Mouse (Mus musculus): Measurements from ENCODE around the gene Vta1. TPM values are rescaled to one million over a fixed set of nuclear protein-coding genes. Genes with fewer than 3 reads are reported as not detected.

Gene Vta1
- polyA plus RNA-seq, 1 experiment: 113 TPM

DNA sequence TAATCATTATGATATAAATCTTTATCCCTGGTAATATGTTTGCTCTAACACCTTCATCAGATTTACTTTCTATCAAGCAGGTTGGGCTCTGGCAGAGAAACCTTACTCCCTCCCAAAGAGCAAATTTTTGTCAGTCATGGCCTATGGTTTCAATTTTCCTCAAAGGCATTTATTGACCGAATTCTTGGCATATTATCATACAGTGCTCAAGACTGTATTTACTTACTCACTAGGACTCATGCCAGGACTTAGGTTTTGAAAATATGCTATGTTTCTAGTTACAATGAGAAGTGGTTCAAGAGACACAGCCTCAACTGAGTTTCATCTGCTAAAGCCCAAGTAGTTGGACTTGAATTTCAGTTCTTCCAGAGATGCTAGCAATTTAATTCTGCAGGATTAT lies 65.7 kb downstream of the Vta1 start:
- Histone ChIP-seq H3K27me3 (ENCODE audit: control insufficient read depth, insufficient read depth, low read length, poor library complexity, severe bottlenecking) (no peaks in the 10 kb centered on the region), H3K27ac (ENCODE audit: insufficient read depth, low read length) (no peak overlapping the region), H3K4me3 (ENCODE audit: low read depth, low read length) (no peak overlapping the region), H3K9ac (ENCODE audit: low read depth, poor library complexity, severe bottlenecking) (no peak overlapping the region), H3K9me3 (replicated peaks; ENCODE audit: control insufficient read depth, insufficient read depth, low read length, poor library complexity, severe bottlenecking) (no peaks in the 10 kb centered on the region), H3K4me1 (ENCODE audit: control insufficient read depth, insufficient read depth, low read length) (no peaks in the 10 kb centered on the region), H3K36me3 (ENCODE audit: control insufficient read depth, insufficient read depth, low read length, poor library complexity, severe bottlenecking) (no peaks in the 10 kb centered on the region)
- TF ChIP-seq POLR2A (IDR thresholded peaks at IDR 0.05; ENCODE audit: insufficient read depth, low read length) (no peak), EP300 (IDR thresholded peaks at IDR 0.05; ENCODE audit: insufficient read depth, low read depth, low read length) (no peak)

DNA sequence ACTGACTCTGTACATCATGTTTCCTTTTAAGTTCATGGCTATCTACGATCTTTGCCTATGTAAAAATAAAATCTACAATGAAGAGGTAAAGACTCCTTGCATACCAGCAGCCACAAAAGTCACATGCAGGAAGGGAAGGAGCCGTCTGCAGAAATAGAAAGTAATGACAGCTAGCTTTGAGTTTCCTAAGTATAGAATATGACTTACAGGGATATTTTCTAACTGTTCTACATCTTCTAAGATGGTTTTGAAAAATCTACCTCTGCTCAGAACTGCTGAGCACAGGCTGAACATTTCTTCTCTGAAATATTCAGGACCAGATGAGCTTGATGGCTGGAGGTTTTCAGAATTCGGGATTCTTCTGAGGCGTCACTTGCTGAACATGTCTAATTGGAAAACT lies 66.3 kb downstream of the Vta1 start:
- Histone ChIP-seq H3K36me3 (ENCODE audit: control insufficient read depth, insufficient read depth, low read length, poor library complexity, severe bottlenecking) (no peaks in the 10 kb centered on the region), H3K27ac (ENCODE audit: insufficient read depth, low read length) (no peak overlapping the region), H3K4me3 (ENCODE audit: low read depth, low read length) (no peak overlapping the region), H3K4me1 (ENCODE audit: control insufficient read depth, insufficient read depth, low read length) (no peaks in the 10 kb centered on the region), H3K9me3 (replicated peaks; ENCODE audit: control insufficient read depth, insufficient read depth, low read length, poor library complexity, severe bottlenecking) (no peaks in the 10 kb centered on the region), H3K9ac (ENCODE audit: low read depth, poor library complexity, severe bottlenecking) (no peak overlapping the region), H3K27me3 (ENCODE audit: control insufficient read depth, insufficient read depth, low read length, poor library complexity, severe bottlenecking) (no peaks in the 10 kb centered on the region)
- TF ChIP-seq POLR2A (IDR thresholded peaks at IDR 0.05; ENCODE audit: insufficient read depth, low read length): no peak
- TF ChIP-seq CTCF (IDR thresholded peaks at IDR 0.05; ENCODE audit: low read depth, low read length): no peak
- no peak for TF ChIP-seq EP300 (IDR thresholded peaks at IDR 0.05; ENCODE audit: insufficient read depth, low read depth, low read length)

DNA sequence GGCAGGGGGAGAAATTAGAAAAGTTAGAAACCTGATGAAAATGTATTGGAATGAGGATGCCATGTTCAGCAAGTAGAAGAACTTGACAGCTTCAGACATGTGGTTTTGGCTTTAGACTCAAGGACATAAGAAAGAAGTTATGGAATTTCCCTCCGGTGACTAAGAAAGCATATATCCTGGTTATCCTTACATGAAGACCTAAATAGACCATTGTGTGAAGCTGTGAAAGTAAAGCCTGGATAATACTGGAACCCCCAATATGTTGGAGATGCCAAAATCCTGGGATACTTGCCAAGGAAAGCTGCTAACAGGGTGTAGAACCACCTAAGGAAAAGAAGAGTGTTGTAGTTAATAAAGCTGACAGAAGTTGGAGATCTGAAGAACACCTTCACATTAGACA lies 79.7 kb downstream of the Vta1 start:
- Histone ChIP-seq H3K4me3 (ENCODE audit: low read depth, low read length) (no peak overlapping the region), H3K27me3 (ENCODE audit: control insufficient read depth, insufficient read depth, low read length, poor library complexity, severe bottlenecking) (no peaks in the 10 kb centered on the region), H3K36me3 (ENCODE audit: control insufficient read depth, insufficient read depth, low read length, poor library complexity, severe bottlenecking) (no peaks in the 10 kb centered on the region), H3K9me3 (replicated peaks; ENCODE audit: control insufficient read depth, insufficient read depth, low read length, poor library complexity, severe bottlenecking) (no peaks in the 10 kb centered on the region), H3K9ac (ENCODE audit: low read depth, poor library complexity, severe bottlenecking) (no peak overlapping the region), H3K4me1 (ENCODE audit: control insufficient read depth, insufficient read depth, low read length) (no peaks in the 10 kb centered on the region), H3K27ac (ENCODE audit: insufficient read depth, low read length) (no peak overlapping the region)
- TF ChIP-seq CTCF (IDR thresholded peaks at IDR 0.05; ENCODE audit: low read depth, low read length) (no peak), POLR2A (IDR thresholded peaks at IDR 0.05; ENCODE audit: insufficient read depth, low read length) (no peak), EP300 (IDR thresholded peaks at IDR 0.05; ENCODE audit: insufficient read depth, low read depth, low read length) (no peak)

DNA sequence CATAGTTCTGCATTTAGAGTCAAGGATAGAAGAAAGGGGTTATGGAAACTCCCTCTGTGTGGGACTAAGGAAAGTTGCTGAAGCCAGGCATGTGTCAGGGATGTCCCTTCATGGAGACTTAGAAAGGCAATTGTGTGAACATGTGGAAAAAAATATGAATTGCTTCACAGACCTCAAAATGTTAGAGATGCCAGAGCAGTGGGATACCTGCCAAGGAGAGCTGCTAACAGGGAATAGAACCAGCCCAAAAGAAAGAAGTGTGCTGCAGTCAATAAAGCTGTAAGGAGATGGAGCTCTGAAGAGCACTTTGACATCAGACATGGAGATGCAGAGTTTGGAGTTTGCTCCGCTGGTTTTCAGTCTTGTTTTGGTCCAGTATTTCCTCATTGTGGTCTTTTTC lies 86.2 kb downstream of the Vta1 start:
- H3K27me3 ChIP-seq (ENCODE audit: control insufficient read depth, insufficient read depth, low read length, poor library complexity, severe bottlenecking): no peaks in the 10 kb centered on the region
- no peak overlapping the region for H3K9ac ChIP-seq (ENCODE audit: low read depth, poor library complexity, severe bottlenecking)
- H3K9me3 ChIP-seq (replicated peaks; ENCODE audit: control insufficient read depth, insufficient read depth, low read length, poor library complexity, severe bottlenecking): peaks cover 6% of the 10 kb centered on the region
- no peak overlapping the region for H3K4me3 ChIP-seq (ENCODE audit: low read depth, low read length)
- TF ChIP-seq EP300 (IDR thresholded peaks at IDR 0.05; ENCODE audit: insufficient read depth, low read depth, low read length): no peak
- TF ChIP-seq POLR2A (IDR thresholded peaks at IDR 0.05; ENCODE audit: insufficient read depth, low read length): no peak
- no peak for TF ChIP-seq CTCF (IDR thresholded peaks at IDR 0.05; ENCODE audit: low read depth, low read length)
- no peaks in the 10 kb centered on the region for H3K4me1 ChIP-seq (ENCODE audit: control insufficient read depth, insufficient read depth, low read length)
- H3K36me3 ChIP-seq (ENCODE audit: control insufficient read depth, insufficient read depth, low read length, poor library complexity, severe bottlenecking): no peaks in the 10 kb centered on the region
- H3K27ac ChIP-seq (ENCODE audit: insufficient read depth, low read length): no peak overlapping the region

GRCm38 (mm10) chr10:14618301-14618700 lies 87.1 kb downstream of the Vta1 start:
- Histone ChIP-seq H3K4me1 (ENCODE audit: control insufficient read depth, insufficient read depth, low read length) (no peaks in the 10 kb centered on the region), H3K27ac (ENCODE audit: insufficient read depth, low read length) (no peak overlapping the region), H3K9ac (ENCODE audit: low read depth, poor library complexity, severe bottlenecking) (no peak overlapping the region), H3K4me3 (ENCODE audit: low read depth, low read length) (no peak overlapping the region), H3K9me3 (replicated peaks; ENCODE audit: control insufficient read depth, insufficient read depth, low read length, poor library complexity, severe bottlenecking) (peaks cover 13% of the 10 kb centered on the region), H3K36me3 (ENCODE audit: control insufficient read depth, insufficient read depth, low read length, poor library complexity, severe bottlenecking) (no peaks in the 10 kb centered on the region), H3K27me3 (ENCODE audit: control insufficient read depth, insufficient read depth, low read length, poor library complexity, severe bottlenecking) (no peaks in the 10 kb centered on the region)
- TF ChIP-seq EP300 (IDR thresholded peaks at IDR 0.05; ENCODE audit: insufficient read depth, low read depth, low read length): no peak
- no peak for TF ChIP-seq CTCF (IDR thresholded peaks at IDR 0.05; ENCODE audit: low read depth, low read length)
- no peak for TF ChIP-seq POLR2A (IDR thresholded peaks at IDR 0.05; ENCODE audit: insufficient read depth, low read length)

DNA sequence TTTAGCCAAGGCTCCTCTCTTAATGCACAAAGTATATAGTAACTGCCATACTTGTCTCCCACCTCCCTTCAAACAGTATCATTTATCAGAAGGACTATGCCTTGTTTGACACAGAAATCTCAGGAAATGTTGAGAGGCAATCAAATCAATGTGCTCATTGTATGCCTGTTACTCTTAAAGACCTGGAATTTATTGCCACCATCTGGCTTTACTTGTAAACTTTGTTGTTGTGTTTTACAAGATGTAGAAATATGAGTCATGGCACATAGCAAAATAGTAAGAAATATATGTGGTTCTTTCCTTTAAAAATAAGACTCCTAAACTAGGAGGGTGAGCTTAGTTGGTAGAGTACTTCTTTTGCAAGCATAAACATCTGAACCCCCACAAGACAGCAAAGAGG lies 89.9 kb downstream of the Vta1 start:
- H3K36me3 ChIP-seq (ENCODE audit: control insufficient read depth, insufficient read depth, low read length, poor library complexity, severe bottlenecking): no peaks in the 10 kb centered on the region
- H3K9ac ChIP-seq (ENCODE audit: low read depth, poor library complexity, severe bottlenecking): no peak overlapping the region
- H3K27me3 ChIP-seq (ENCODE audit: control insufficient read depth, insufficient read depth, low read length, poor library complexity, severe bottlenecking): no peaks in the 10 kb centered on the region
- peaks cover 16% of the 10 kb centered on the region for H3K9me3 ChIP-seq (replicated peaks; ENCODE audit: control insufficient read depth, insufficient read depth, low read length, poor library complexity, severe bottlenecking)
- H3K4me3 ChIP-seq (ENCODE audit: low read depth, low read length): no peak overlapping the region
- no peak overlapping the region for H3K27ac ChIP-seq (ENCODE audit: insufficient read depth, low read length)
- no peak for TF ChIP-seq POLR2A (IDR thresholded peaks at IDR 0.05; ENCODE audit: insufficient read depth, low read length)
- no peak for TF ChIP-seq CTCF (IDR thresholded peaks at IDR 0.05; ENCODE audit: low read depth, low read length)
- no peak for TF ChIP-seq EP300 (IDR thresholded peaks at IDR 0.05; ENCODE audit: insufficient read depth, low read depth, low read length)
- no peaks in the 10 kb centered on the region for H3K4me1 ChIP-seq (ENCODE audit: control insufficient read depth, insufficient read depth, low read length)

Measured in ES-Bruce4 (cell line).